Mouse (Mus musculus) brain, embryonic 14.5 days (tissue): ENCODE results near the gene Cfap157.

Source experiments
- CTCF ChIP-seq: fragments of 200-500 bp; IDR thresholded peaks from 2 replicates; pipeline ENCODE4 v1.5.1; 2012; ENCODE audit warnings: inconsistent platforms, mild to moderate bottlenecking, moderate library complexity, borderline replicate concordance; ENCODE audit not compliant: insufficient read depth, insufficient read length; ENCODE audit errors: extremely low read depth
- POLR2A ChIP-seq: fragments of 200-500 bp; IDR thresholded peaks from 2 replicates; pipeline ENCODE4 v1.6.1; 2012; ENCODE audit warnings: mild to moderate bottlenecking, inconsistent platforms, borderline replicate concordance; ENCODE audit not compliant: poor library complexity, insufficient read depth, insufficient read length, severe bottlenecking; ENCODE audit errors: extremely low read depth

DNA sequence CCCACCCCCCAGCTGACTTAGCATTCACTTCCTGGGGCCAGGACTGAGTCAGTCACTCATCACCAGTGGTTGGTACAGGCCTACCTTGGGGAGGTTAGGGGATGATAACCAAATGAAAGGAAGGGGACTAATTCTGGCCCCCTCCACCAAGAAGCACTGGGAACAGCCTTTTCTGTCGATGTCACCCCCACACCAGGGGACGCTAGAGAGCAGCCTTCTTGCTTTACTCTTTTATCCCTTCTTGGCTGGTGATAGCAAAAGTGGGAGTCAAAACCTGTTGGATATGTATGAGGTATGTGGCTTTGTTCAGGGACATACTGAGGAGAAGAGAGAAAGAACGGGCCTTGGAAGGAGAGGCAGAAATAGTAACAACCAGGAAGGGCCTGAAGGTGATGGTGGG, 20.9 kb downstream of the Cfap157 start:
- TF ChIP-seq POLR2A (no peak), CTCF (peak; percentile 12; the same call in 1 of the 2 replicates)
